Mouse (Mus musculus): ENCODE measurements around the gene Cln3. TPM values are rescaled to one million over a fixed set of nuclear protein-coding genes. Genes with fewer than 3 reads are reported as not detected.

Gene Cln3
- polyA plus RNA-seq, 1 experiment from 2014 or later = 33.0 TPM

- H3K9me3 ChIP-seq (ENCODE audit: low read length) = no peaks in the 10 kb centered on the region
- H3K4me2 ChIP-seq (replicated peaks; ENCODE audit: low read depth, low read length) = no peak overlapping the region; the same call in 1 of the 2 replicates
- peak; percentile 69 for ATAC-seq
- no peaks in the 10 kb centered on the region for H3K36me3 ChIP-seq (ENCODE audit: insufficient read depth, low read length)
- TF ChIP-seq EP300 (IDR thresholded peaks at IDR 0.05) = no peak
- peak; percentile 85 for TF ChIP-seq CTCF (IDR thresholded peaks at IDR 0.05)
- no peaks in the 10 kb centered on the region; the same call in 1 of the 2 replicates for H3K4me1 ChIP-seq (ENCODE audit: insufficient read depth, low read depth, low read length)
- H3K4me3 ChIP-seq (ENCODE audit: low read depth, low read length) = no peak overlapping the region
- no peak overlapping the region for H3K27ac ChIP-seq (ENCODE audit: low read length)
- peak; percentile 85 for DNase-seq (ENCODE audit: low spot score)
- 6% methylated on average over 14 of the region's 16 CpGs for WGBS
- H3K27me3 ChIP-seq (replicated peaks; ENCODE audit: insufficient read depth, low read length) = no peaks in the 10 kb centered on the region
- H3K9ac ChIP-seq (replicated peaks; ENCODE audit: low read depth) = 0 out of 2 replicates have a peak overlapping the region, but pooled peaks have one; percentile 12
Observed at GRCm38 (mm10) chr7:126587779-126588178, 2.2 kb upstream of the Cln3 start.

GRCm38 (mm10) chr7:126586839-126587238 is 1.2 kb upstream of the Cln3 start:
- no peak for ATAC-seq
- 29% methylated on average over 8 of the region's 8 CpGs for WGBS
- no peak overlapping the region for H3K9ac ChIP-seq (replicated peaks; ENCODE audit: low read depth)
- H3K4me2 ChIP-seq (replicated peaks; ENCODE audit: low read depth, low read length) = no peak overlapping the region
- TF ChIP-seq EP300 (IDR thresholded peaks at IDR 0.05) (no peak), CTCF (IDR thresholded peaks at IDR 0.05) (no peak)
- DNase-seq (ENCODE audit: low spot score) = peak; percentile 24
- no peaks in the 10 kb centered on the region for H3K9me3 ChIP-seq (ENCODE audit: low read length)
- no peaks in the 10 kb centered on the region; the same call in 1 of the 2 replicates for H3K4me1 ChIP-seq (ENCODE audit: insufficient read depth, low read depth, low read length)
- H3K27ac ChIP-seq (ENCODE audit: low read length) = 0 out of 2 replicates have a peak overlapping the region, but pooled peaks have one; percentile 15
- H3K36me3 ChIP-seq (ENCODE audit: insufficient read depth, low read length) = no peaks in the 10 kb centered on the region
- H3K4me3 ChIP-seq (ENCODE audit: low read depth, low read length) = no peak overlapping the region
- H3K27me3 ChIP-seq (replicated peaks; ENCODE audit: insufficient read depth, low read length) = no peaks in the 10 kb centered on the region

GRCm38 (mm10) chr7:126584506-126584977 is 1.1 kb downstream of the Cln3 start, which contains the start of gene Apobr:
Apobr (plus strand) TSS chr7:126584942.
- DNase-seq (ENCODE audit: low spot score) = peak; percentile 56
- H3K4me1 ChIP-seq (ENCODE audit: insufficient read depth, low read depth, low read length) = no peaks in the 10 kb centered on the region; the same call in 1 of the 2 replicates
- H3K9ac ChIP-seq (replicated peaks; ENCODE audit: low read depth) = no peak within 1 kb of the TSS

GRCm38 (mm10) chr7:126583761-126584160 is 1.9 kb downstream of the Cln3 start:
- H3K4me1 ChIP-seq (ENCODE audit: insufficient read depth, low read depth, low read length) = no peaks in the 10 kb centered on the region; the same call in 1 of the 2 replicates
- 47% methylated on average over 6 of the region's 6 CpGs for WGBS
- ATAC-seq (no peak), DNase-seq (ENCODE audit: low spot score) (peak; percentile 25)
- no peak for TF ChIP-seq EP300 (IDR thresholded peaks at IDR 0.05)
- TF ChIP-seq CTCF (IDR thresholded peaks at IDR 0.05) = no peak
- peak overlapping the region; percentile 85; the same call in 1 of the 2 replicates for H3K27ac ChIP-seq (ENCODE audit: low read length)
- H3K4me3 ChIP-seq (ENCODE audit: low read depth, low read length) = peak overlapping the region; percentile 49; the same call in 1 of the 2 replicates
- no peaks in the 10 kb centered on the region for H3K27me3 ChIP-seq (replicated peaks; ENCODE audit: insufficient read depth, low read length)
- H3K9me3 ChIP-seq (ENCODE audit: low read length) = no peaks in the 10 kb centered on the region
- no peaks in the 10 kb centered on the region for H3K36me3 ChIP-seq (ENCODE audit: insufficient read depth, low read length)
- H3K9ac ChIP-seq (replicated peaks; ENCODE audit: low read depth) = no peak overlapping the region
- H3K4me2 ChIP-seq (replicated peaks; ENCODE audit: low read depth, low read length) = peak overlapping the region; percentile 78

More at GRCm38 (mm10) chr7:126584506-126584977, 1.1 kb downstream of the Cln3 start, which contains the start of gene Apobr:
- Histone ChIP-seq H3K27me3 (replicated peaks; ENCODE audit: insufficient read depth, low read length) (no peaks in the 10 kb centered on the region), H3K4me3 (ENCODE audit: low read depth, low read length) (peak within 1 kb of the TSS; percentile 49; the same call in 1 of the 2 replicates), H3K9me3 (ENCODE audit: low read length) (no peaks in the 10 kb centered on the region), H3K36me3 (ENCODE audit: insufficient read depth, low read length) (no peaks in the 10 kb centered on the region), H3K27ac (ENCODE audit: low read length) (peak within 1 kb of the TSS; percentile 26; the same call in 1 of the 2 replicates), H3K4me2 (replicated peaks; ENCODE audit: low read depth, low read length) (peak within 1 kb of the TSS; percentile 78)
- 66% methylated on average over 8 of the region's 8 CpGs for WGBS
- no peak for ATAC-seq
- TF ChIP-seq EP300 (IDR thresholded peaks at IDR 0.05) = no peak
- TF ChIP-seq CTCF (IDR thresholded peaks at IDR 0.05) = no peak

- TF ChIP-seq CTCF (IDR thresholded peaks at IDR 0.05) (no peak), EP300 (IDR thresholded peaks at IDR 0.05) (peak; percentile 57; the same call in 1 of the 2 replicates)
- Histone ChIP-seq H3K27me3 (replicated peaks; ENCODE audit: insufficient read depth, low read length) (no peaks in the 10 kb centered on the region), H3K4me2 (replicated peaks; ENCODE audit: low read depth, low read length) (peak overlapping the region; percentile 78), H3K36me3 (ENCODE audit: insufficient read depth, low read length) (no peaks in the 10 kb centered on the region), H3K27ac (ENCODE audit: low read length) (peak overlapping the region; percentile 85), H3K4me1 (ENCODE audit: insufficient read depth, low read depth, low read length) (no peaks in the 10 kb centered on the region; the same call in 1 of the 2 replicates), H3K4me3 (ENCODE audit: low read depth, low read length) (peak overlapping the region; percentile 49), H3K9ac (replicated peaks; ENCODE audit: low read depth) (peak overlapping the region; percentile 29), H3K9me3 (ENCODE audit: low read length) (no peaks in the 10 kb centered on the region)
- peak; percentile 95 for DNase-seq (ENCODE audit: low spot score)
- peak; percentile 85 for ATAC-seq
- WGBS = under 1% methylated on average over 22 of the region's 22 CpGs
Observed at GRCm38 (mm10) chr7:126583251-126583709, 2.3 kb downstream of the Cln3 start.

- Histone ChIP-seq H3K4me2 (replicated peaks; ENCODE audit: low read depth, low read length) (peak overlapping the region; percentile 78), H3K9me3 (ENCODE audit: low read length) (no peaks in the 10 kb centered on the region), H3K4me1 (ENCODE audit: insufficient read depth, low read depth, low read length) (no peaks in the 10 kb centered on the region; the same call in 1 of the 2 replicates), H3K9ac (replicated peaks; ENCODE audit: low read depth) (peak overlapping the region; percentile 29), H3K27ac (ENCODE audit: low read length) (0 out of 2 replicates have a peak overlapping the region, but pooled peaks have one; percentile 85), H3K36me3 (ENCODE audit: insufficient read depth, low read length) (no peaks in the 10 kb centered on the region), H3K4me3 (ENCODE audit: low read depth, low read length) (peak overlapping the region; percentile 49), H3K27me3 (replicated peaks; ENCODE audit: insufficient read depth, low read length) (no peaks in the 10 kb centered on the region)
- TF ChIP-seq CTCF (IDR thresholded peaks at IDR 0.05) (no peak), EP300 (IDR thresholded peaks at IDR 0.05) (no peak)
- ATAC-seq (peak; percentile 49), DNase-seq (ENCODE audit: low spot score) (peak; percentile 55)
- WGBS = 4% methylated on average over 20 of the region's 20 CpGs
Observed at GRCm38 (mm10) chr7:126582759-126583158, 2.9 kb downstream of the Cln3 start.

Measured in lung, postnatal 0 days (tissue).